Mouse (Mus musculus): ENCODE data around the gene Polr3b. TPM values are rescaled to one million over a fixed set of nuclear protein-coding genes. Genes with fewer than 3 reads are reported as not detected.

The Polr3b gene
- polyA plus RNA-seq, 1 experiment from 2014 or later, result 3.3 TPM

GRCm38 (mm10) chr10:84578738-84579137, 43.4 kb upstream of the Polr3b start:
- Histone ChIP-seq H3K36me3 (ENCODE audit: control insufficient read depth, insufficient read depth) (no peaks in the 10 kb centered on the region), H3K4me2 (replicated peaks; ENCODE audit: low read depth) (no peak overlapping the region), H3K4me1 (replicated peaks; ENCODE audit: control insufficient read depth, insufficient read depth, low read length) (no peaks in the 10 kb centered on the region), H3K27me3 (replicated peaks; ENCODE audit: control insufficient read depth, insufficient read depth, low read length) (no peaks in the 10 kb centered on the region), H3K9me3 (ENCODE audit: control insufficient read depth) (no peaks in the 10 kb centered on the region), H3K4me3 (ENCODE audit: low read depth, low read length) (no peak overlapping the region), H3K9ac (ENCODE audit: low read depth, low read length) (no peak overlapping the region), H3K27ac (ENCODE audit: low read depth, low read length) (no peak overlapping the region)
- no peak for ATAC-seq
- WGBS, result 83% methylated on average over 10 of the region's 10 CpGs
- no peak for TF ChIP-seq CTCF (IDR thresholded peaks at IDR 0.05; ENCODE audit: low read depth)

DNA sequence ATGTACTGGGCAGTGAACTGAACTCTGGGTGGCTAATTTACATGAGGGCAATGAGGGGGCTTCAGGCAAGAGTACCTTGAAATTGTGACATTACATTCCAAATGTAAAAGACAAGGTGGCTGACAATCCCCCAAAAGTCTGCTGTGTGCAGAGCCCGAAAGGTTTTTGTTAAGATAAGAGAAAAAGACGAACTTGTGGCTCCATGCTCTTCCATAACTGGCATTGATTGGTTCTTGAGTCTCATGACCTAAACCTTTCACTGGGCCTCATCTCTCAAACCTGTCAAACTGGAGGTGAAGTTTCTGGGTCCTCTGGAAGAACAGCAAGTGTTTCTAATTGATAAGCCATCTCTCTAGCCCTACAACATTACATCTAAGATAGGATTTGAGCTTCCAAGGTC, 42.6 kb upstream of the Polr3b start:
- H3K4me1 ChIP-seq (replicated peaks; ENCODE audit: control insufficient read depth, insufficient read depth, low read length), result no peaks in the 10 kb centered on the region

GRCm38 (mm10) chr10:84581191-84581590, 40.9 kb upstream of the Polr3b start:
- Histone ChIP-seq H3K36me3 (ENCODE audit: control insufficient read depth, insufficient read depth) (no peaks in the 10 kb centered on the region), H3K9ac (ENCODE audit: low read depth, low read length) (no peak overlapping the region), H3K4me3 (ENCODE audit: low read depth, low read length) (no peak overlapping the region), H3K4me2 (replicated peaks; ENCODE audit: low read depth) (no peak overlapping the region), H3K27me3 (replicated peaks; ENCODE audit: control insufficient read depth, insufficient read depth, low read length) (no peaks in the 10 kb centered on the region), H3K27ac (ENCODE audit: low read depth, low read length) (no peak overlapping the region), H3K4me1 (replicated peaks; ENCODE audit: control insufficient read depth, insufficient read depth, low read length) (no peaks in the 10 kb centered on the region), H3K9me3 (ENCODE audit: control insufficient read depth) (no peaks in the 10 kb centered on the region)
- TF ChIP-seq CTCF (IDR thresholded peaks at IDR 0.05; ENCODE audit: low read depth), result no peak
- 54% methylated on average over 8 of the region's 8 CpGs for WGBS
- no peak for ATAC-seq

More for the DNA sequence above, 42.6 kb upstream of the Polr3b start:
- Histone ChIP-seq H3K27ac (ENCODE audit: low read depth, low read length) (no peak overlapping the region), H3K4me3 (ENCODE audit: low read depth, low read length) (no peak overlapping the region), H3K36me3 (ENCODE audit: control insufficient read depth, insufficient read depth) (no peaks in the 10 kb centered on the region), H3K27me3 (replicated peaks; ENCODE audit: control insufficient read depth, insufficient read depth, low read length) (no peaks in the 10 kb centered on the region), H3K9ac (ENCODE audit: low read depth, low read length) (no peak overlapping the region), H3K4me2 (replicated peaks; ENCODE audit: low read depth) (no peak overlapping the region), H3K9me3 (ENCODE audit: control insufficient read depth) (no peaks in the 10 kb centered on the region)
- TF ChIP-seq CTCF (IDR thresholded peaks at IDR 0.05; ENCODE audit: low read depth), result no peak
- no peak for ATAC-seq
- WGBS, result 68% methylated on average over 2 of the region's 2 CpGs

DNA sequence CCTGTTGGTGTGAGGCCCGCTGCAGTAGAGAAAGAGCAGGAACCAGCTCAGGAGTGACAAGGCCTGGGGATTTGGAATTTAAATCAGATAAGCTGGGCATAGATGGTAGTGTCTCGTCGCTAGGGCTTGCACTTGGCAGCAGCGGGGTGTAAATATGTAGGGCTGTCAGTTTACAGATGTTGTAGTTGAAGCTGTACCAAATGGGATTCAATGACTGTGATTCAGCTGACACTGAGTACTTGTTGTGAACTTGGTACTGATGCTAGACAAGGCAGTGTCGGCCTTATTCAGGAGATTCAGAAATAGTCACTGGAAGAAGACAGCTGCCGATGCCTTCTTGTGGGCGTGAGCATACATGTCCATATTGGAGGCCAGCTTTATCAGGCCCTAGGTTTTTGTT, 39.9 kb upstream of the Polr3b start:
- Histone ChIP-seq H3K4me2 (replicated peaks; ENCODE audit: low read depth) (no peak overlapping the region), H3K27ac (ENCODE audit: low read depth, low read length) (no peak overlapping the region), H3K4me1 (replicated peaks; ENCODE audit: control insufficient read depth, insufficient read depth, low read length) (no peaks in the 10 kb centered on the region), H3K9me3 (ENCODE audit: control insufficient read depth) (no peaks in the 10 kb centered on the region), H3K9ac (ENCODE audit: low read depth, low read length) (no peak overlapping the region), H3K27me3 (replicated peaks; ENCODE audit: control insufficient read depth, insufficient read depth, low read length) (no peaks in the 10 kb centered on the region), H3K36me3 (ENCODE audit: control insufficient read depth, insufficient read depth) (no peaks in the 10 kb centered on the region), H3K4me3 (ENCODE audit: low read depth, low read length) (no peak overlapping the region)
- no peak for ATAC-seq
- TF ChIP-seq CTCF (IDR thresholded peaks at IDR 0.05; ENCODE audit: low read depth), result no peak
- WGBS, result 82% methylated on average over 7 of the region's 7 CpGs

DNA sequence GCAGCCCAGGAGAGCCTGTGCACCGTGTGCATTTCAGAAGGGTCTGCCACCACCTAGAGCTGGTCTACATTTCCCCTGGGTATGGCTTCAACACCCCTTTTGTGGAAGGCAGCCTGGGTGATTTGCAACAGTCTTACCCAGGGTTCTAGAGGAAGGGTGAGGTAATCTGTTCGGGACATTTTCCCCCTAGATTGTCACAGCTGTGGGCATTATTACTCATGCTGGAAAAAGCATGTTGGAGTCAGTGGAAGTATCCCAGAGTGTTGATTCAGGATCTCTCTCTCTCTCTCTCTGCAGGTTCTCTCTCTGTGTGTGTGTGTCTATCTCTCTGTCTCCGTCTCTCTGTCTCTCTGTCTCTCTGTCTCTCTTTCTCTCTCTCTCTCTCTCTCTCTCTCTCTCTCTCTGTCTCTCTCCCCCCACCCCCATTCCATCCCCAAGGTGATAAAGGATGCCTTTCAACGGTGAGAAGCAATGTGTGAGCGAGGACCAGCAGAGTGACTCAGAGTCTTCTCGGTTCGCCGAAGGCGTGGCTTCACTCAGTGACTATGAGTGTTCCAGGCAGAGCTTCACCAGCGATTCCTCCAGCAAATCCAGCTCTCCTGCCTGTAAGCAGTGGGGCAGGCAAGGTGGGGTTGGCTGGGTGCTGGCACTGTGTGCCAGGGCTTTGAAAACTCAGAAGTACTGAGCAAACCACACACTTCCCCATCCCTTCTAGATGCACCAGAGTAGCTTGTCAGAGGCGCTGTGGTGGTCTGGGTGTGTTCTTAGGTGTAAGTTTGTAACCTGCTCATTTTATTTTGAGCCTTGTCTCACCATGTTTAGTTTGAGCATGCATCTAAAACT, 37.4 kb upstream of the Polr3b start:
- ATAC-seq, result no peak
- Histone ChIP-seq H3K9me3 (ENCODE audit: control insufficient read depth) (no peaks in the 10 kb centered on the region), H3K9ac (ENCODE audit: low read depth, low read length) (no peak overlapping the region), H3K4me2 (replicated peaks; ENCODE audit: low read depth) (no peak overlapping the region), H3K4me3 (ENCODE audit: low read depth, low read length) (no peak overlapping the region), H3K27ac (ENCODE audit: low read depth, low read length) (no peak overlapping the region), H3K36me3 (ENCODE audit: control insufficient read depth, insufficient read depth) (no peaks in the 10 kb centered on the region), H3K27me3 (replicated peaks; ENCODE audit: control insufficient read depth, insufficient read depth, low read length) (no peaks in the 10 kb centered on the region), H3K4me1 (replicated peaks; ENCODE audit: control insufficient read depth, insufficient read depth, low read length) (no peaks in the 10 kb centered on the region)
- WGBS, result 51% methylated on average over 11 of the region's 11 CpGs
- TF ChIP-seq CTCF (IDR thresholded peaks at IDR 0.05; ENCODE audit: low read depth), result no peak

GRCm38 (mm10) chr10:84585294-84585650, 36.8 kb upstream of the Polr3b start:
- no peak for ATAC-seq
- WGBS, result 76% methylated on average over 2 of the region's 2 CpGs

More at GRCm38 (mm10) chr10:84585294-84585650, 36.8 kb upstream of the Polr3b start:
- H3K9me3 ChIP-seq (ENCODE audit: control insufficient read depth), result no peaks in the 10 kb centered on the region
- H3K27ac ChIP-seq (ENCODE audit: low read depth, low read length), result no peak overlapping the region
- no peak overlapping the region for H3K4me2 ChIP-seq (replicated peaks; ENCODE audit: low read depth)
- no peak for TF ChIP-seq CTCF (IDR thresholded peaks at IDR 0.05; ENCODE audit: low read depth)
- no peak overlapping the region for H3K9ac ChIP-seq (ENCODE audit: low read depth, low read length)
- H3K36me3 ChIP-seq (ENCODE audit: control insufficient read depth, insufficient read depth), result no peaks in the 10 kb centered on the region
- H3K4me1 ChIP-seq (replicated peaks; ENCODE audit: control insufficient read depth, insufficient read depth, low read length), result no peaks in the 10 kb centered on the region
- H3K4me3 ChIP-seq (ENCODE audit: low read depth, low read length), result no peak overlapping the region
- H3K27me3 ChIP-seq (replicated peaks; ENCODE audit: control insufficient read depth, insufficient read depth, low read length), result no peaks in the 10 kb centered on the region
